Mouse (Mus musculus) monocyte, adult 2 months (primary cell): ENCODE measurements around the gene Cyp2f2.

Experiments used
- DNase-seq, 2 experiments: peaks; one replicate each; pipeline ENCODE4 v3.0.0; 2022; ENCODE audit warnings: low spot score in 2 of 2, low read depth in 1 of 2

Gene Cyp2f2

GRCm38 (mm10) chr7:27119676-27120075 is at the start of gene Cyp2f2:
TSS of gene Cyp2f2 (plus strand) at chr7:27119909.
- DNase-seq, result no peak

- DNase-seq, result no peak
These were observed 41.1 kb upstream of the Cyp2f2 start for GRCm38 (mm10) chr7:27078641-27079040.

- DNase-seq, result no peak
These were observed 38.1 kb upstream of the Cyp2f2 start for GRCm38 (mm10) chr7:27081625-27082024.

GRCm38 (mm10) chr7:27091039-27091438 is 28.7 kb upstream of the Cyp2f2 start:
- DNase-seq, result no peak

- DNase-seq, result no peak
These were observed 27.5 kb upstream of the Cyp2f2 start for GRCm38 (mm10) chr7:27092038-27092703.

- DNase-seq, result no peak
These were observed 26.8 kb upstream of the Cyp2f2 start for GRCm38 (mm10) chr7:27092882-27093281.

- no peak for DNase-seq
These were observed 14.8 kb upstream of the Cyp2f2 start for GRCm38 (mm10) chr7:27104882-27105281.

GRCm38 (mm10) chr7:27110327-27110726 is 9.4 kb upstream of the Cyp2f2 start:
- no peak for DNase-seq

GRCm38 (mm10) chr7:27111038-27111437 is 8.7 kb upstream of the Cyp2f2 start:
- DNase-seq, result no peak

- DNase-seq, result no peak
These were observed 7.7 kb upstream of the Cyp2f2 start for GRCm38 (mm10) chr7:27111987-27112386.

GRCm38 (mm10) chr7:27118033-27118511 is 1.6 kb upstream of the Cyp2f2 start:
- DNase-seq, result no peak

- DNase-seq, result no peak
These were observed 4.7 kb downstream of the Cyp2f2 start for GRCm38 (mm10) chr7:27124305-27124832.

- DNase-seq, result no peak
These were observed 5.3 kb downstream of the Cyp2f2 start for GRCm38 (mm10) chr7:27124969-27125368.

GRCm38 (mm10) chr7:27128162-27128561 is 8.5 kb downstream of the Cyp2f2 start:
- DNase-seq, result no peak

- no peak for DNase-seq
These were observed 9.2 kb downstream of the Cyp2f2 start for GRCm38 (mm10) chr7:27128946-27129345.

- DNase-seq, result no peak
These were observed 10.1 kb downstream of the Cyp2f2 start for GRCm38 (mm10) chr7:27129811-27130210.

- no peak for DNase-seq
These were observed 11.0 kb downstream of the Cyp2f2 start for GRCm38 (mm10) chr7:27130521-27131370.

- no peak for DNase-seq
These were observed 11.7 kb downstream of the Cyp2f2 start for GRCm38 (mm10) chr7:27131387-27131786.

- no peak for DNase-seq
These were observed 12.9 kb downstream of the Cyp2f2 start for GRCm38 (mm10) chr7:27132588-27132987.

- no peak for DNase-seq
These were observed 13.4 kb downstream of the Cyp2f2 start for GRCm38 (mm10) chr7:27133156-27133555.

GRCm38 (mm10) chr7:27133757-27134156 is 14.0 kb downstream of the Cyp2f2 start:
- no peak for DNase-seq

- no peak for DNase-seq
These were observed 16.8 kb downstream of the Cyp2f2 start for GRCm38 (mm10) chr7:27136410-27136996.
